Mouse (Mus musculus) neural tube, embryonic 11.5 days (tissue): ENCODE measurements around the gene Hacd4. TPM values are rescaled to one million over a fixed set of nuclear protein-coding genes. Genes with fewer than 3 reads are reported as not detected.

ENCODE experiments used
- ATAC-seq: fragments of 200-750 bp; cut with Nextera tagmentation; 2 replicates; pipeline ENCODE4 v1.8.0; 2017; ENCODE audit warnings: moderate number of reproducible peaks, mild to moderate bottlenecking, moderate TSS enrichment, moderate library complexity; ENCODE audit not compliant: insufficient read depth, low FRiP score, low TSS enrichment
- DNase-seq: peaks from one replicate; pipeline ENCODE4 v3.0.0-alpha.2; 2015; ENCODE audit warnings: low spot score
- H3K27ac ChIP-seq: fragments of 300-500 bp; sonication (generic); 2 replicates; pipeline ENCODE4 v1.5.1; 2014; ENCODE audit warnings: low read depth, mild to moderate bottlenecking, low read length
- H3K27me3 ChIP-seq: fragments of 300-500 bp; sonication (generic); 2 replicates; pipeline ENCODE4 v1.6.1; 2014; ENCODE audit warnings: mild to moderate bottlenecking, low read length, mixed read lengths; ENCODE audit not compliant: control insufficient read depth, insufficient read depth
- H3K36me3 ChIP-seq: fragments of 300-500 bp; sonication (generic); 2 replicates; pipeline ENCODE4 v1.6.1; 2014; ENCODE audit warnings: mild to moderate bottlenecking, low read length, moderate library complexity, mixed read lengths; ENCODE audit not compliant: control insufficient read depth, insufficient read depth
- H3K4me1 ChIP-seq: fragments of 300-500 bp; sonication (generic); 2 replicates; pipeline ENCODE4 v1.6.1; 2014; ENCODE audit warnings: low read length, mixed read lengths; ENCODE audit not compliant: control insufficient read depth, insufficient read depth
- H3K4me2 ChIP-seq: fragments of 300-500 bp; sonication (generic); 2 replicates; pipeline ENCODE4 v1.6.1; 2014; ENCODE audit warnings: low read depth, mild to moderate bottlenecking, moderate library complexity
- H3K4me3 ChIP-seq: fragments of 300-500 bp; sonication (generic); 2 replicates; pipeline ENCODE4 v1.5.1; 2014; ENCODE audit warnings: low read depth, low read length
- H3K9ac ChIP-seq: fragments of 300-500 bp; sonication (generic); 2 replicates; pipeline ENCODE4 v1.6.1; 2014; ENCODE audit warnings: mild to moderate bottlenecking, low read length
- H3K9me3 ChIP-seq: fragments of 300-500 bp; sonication (generic); 2 replicates; pipeline ENCODE4 v1.6.1; 2016; ENCODE audit warnings: low read length; ENCODE audit not compliant: control insufficient read depth
- WGBS: fragments of 180-500 bp; shearing (Covaris S2); extraction: QIAGEN DNeasy Blood & Tissue Kit; methylation state at CpG from one replicate; pipeline ENCODE4 v1.1.7; 2014; 5-methylcytosine and 5-hydroxymethylcytosine counted together
- polyA plus RNA-seq: library from polyadenylated mRNA; unstranded; fragments of >200 nt; fragmentation: Nextera tagmentation; extraction: Ambion mirVana; gene quantifications from 2 replicates; pipeline ENCODE4 v1.2.1, GENCODE M21; 2014

The Hacd4 gene
- polyA plus RNA-seq, 1 experiment from 2014 or later = 3.2 TPM

DNA sequence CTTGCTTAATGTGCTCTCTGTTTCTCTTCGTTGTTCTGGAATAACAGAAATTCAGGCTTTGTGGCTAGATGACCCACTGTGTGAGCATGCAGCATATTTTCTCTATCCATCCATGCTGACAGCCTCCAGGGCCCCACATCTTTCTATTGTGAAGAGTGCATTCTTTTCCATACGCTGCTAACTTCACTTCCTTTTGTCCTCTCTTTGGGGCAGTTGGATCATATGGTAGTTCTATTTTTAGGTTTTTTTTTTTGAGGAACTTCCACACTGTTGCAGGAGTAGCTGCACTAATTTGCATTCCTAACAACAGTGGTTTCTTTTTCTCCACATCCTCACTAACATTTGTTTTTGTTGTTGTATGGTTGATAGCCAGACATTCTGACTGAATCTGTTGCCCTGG is 23.7 kb downstream of the Hacd4 start:
- H3K36me3 ChIP-seq = no peaks in the 10 kb centered on the region
- ATAC-seq (no peak), DNase-seq (no peak)
- H3K27ac ChIP-seq = no peak overlapping the region
- no peaks in the 10 kb centered on the region for H3K4me1 ChIP-seq
- H3K4me3 ChIP-seq = no peak overlapping the region
- H3K4me2 ChIP-seq = no peak overlapping the region
- no peaks in the 10 kb centered on the region for H3K27me3 ChIP-seq
- 52% methylated on average over 2 of the region's 2 CpGs for WGBS
- no peaks in the 10 kb centered on the region for H3K9me3 ChIP-seq
- H3K9ac ChIP-seq = no peak overlapping the region

DNA sequence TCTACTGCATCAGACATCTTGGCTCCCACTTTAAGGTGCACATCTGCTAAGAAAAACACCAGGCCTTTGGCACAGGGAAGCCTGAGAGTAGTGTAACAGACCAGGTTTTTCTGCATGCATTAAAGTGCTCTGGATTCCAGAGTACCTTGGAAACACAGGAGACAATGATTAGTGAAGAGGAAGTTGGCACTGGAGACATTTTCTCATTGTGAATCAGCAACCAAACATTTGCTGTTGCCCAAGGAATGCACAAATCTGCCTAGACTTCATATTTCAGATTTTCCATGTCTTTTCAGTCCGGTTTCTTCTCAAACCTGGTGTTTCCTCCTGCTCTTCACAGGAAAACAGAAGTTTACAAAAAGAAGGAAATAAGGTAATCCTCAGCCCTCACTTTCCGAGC is 26.4 kb downstream of the Hacd4 start:
- ATAC-seq (no peak), DNase-seq (no peak)
- Histone ChIP-seq H3K27ac (no peak overlapping the region), H3K27me3 (no peaks in the 10 kb centered on the region), H3K9ac (no peak overlapping the region), H3K4me2 (no peak overlapping the region), H3K4me1 (no peaks in the 10 kb centered on the region), H3K9me3 (no peaks in the 10 kb centered on the region), H3K36me3 (no peaks in the 10 kb centered on the region), H3K4me3 (no peak overlapping the region)
- 90% methylated on average over 2 of the region's 2 CpGs for WGBS

DNA sequence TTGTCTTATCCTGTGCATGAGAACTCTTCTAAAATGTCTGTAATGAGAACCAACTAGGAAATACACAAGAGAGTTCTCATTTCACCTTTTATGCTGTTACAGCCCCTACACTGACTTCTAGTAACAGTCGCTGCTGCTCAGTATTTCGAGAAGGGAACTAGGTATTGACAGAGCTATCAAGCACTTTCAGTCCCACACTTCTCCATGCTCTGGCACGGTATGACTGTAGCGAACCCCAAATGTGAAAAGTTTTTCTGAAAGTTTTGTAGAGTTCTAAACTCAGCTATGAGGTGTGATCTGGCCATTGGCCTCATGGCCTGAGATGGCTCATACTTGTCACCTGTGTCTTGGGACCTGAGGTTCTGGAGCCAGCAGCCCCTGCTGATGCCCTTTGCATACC is 29.4 kb downstream of the Hacd4 start:
- DNase-seq (no peak), ATAC-seq (no peak)
- no peak overlapping the region for H3K9ac ChIP-seq
- no peak overlapping the region for H3K27ac ChIP-seq
- no peaks in the 10 kb centered on the region for H3K36me3 ChIP-seq
- no peak overlapping the region for H3K4me3 ChIP-seq
- H3K4me2 ChIP-seq = no peak overlapping the region
- 94% methylated on average over 4 of the region's 4 CpGs for WGBS
- H3K4me1 ChIP-seq = no peaks in the 10 kb centered on the region
- no peaks in the 10 kb centered on the region for H3K27me3 ChIP-seq
- no peaks in the 10 kb centered on the region for H3K9me3 ChIP-seq

DNA sequence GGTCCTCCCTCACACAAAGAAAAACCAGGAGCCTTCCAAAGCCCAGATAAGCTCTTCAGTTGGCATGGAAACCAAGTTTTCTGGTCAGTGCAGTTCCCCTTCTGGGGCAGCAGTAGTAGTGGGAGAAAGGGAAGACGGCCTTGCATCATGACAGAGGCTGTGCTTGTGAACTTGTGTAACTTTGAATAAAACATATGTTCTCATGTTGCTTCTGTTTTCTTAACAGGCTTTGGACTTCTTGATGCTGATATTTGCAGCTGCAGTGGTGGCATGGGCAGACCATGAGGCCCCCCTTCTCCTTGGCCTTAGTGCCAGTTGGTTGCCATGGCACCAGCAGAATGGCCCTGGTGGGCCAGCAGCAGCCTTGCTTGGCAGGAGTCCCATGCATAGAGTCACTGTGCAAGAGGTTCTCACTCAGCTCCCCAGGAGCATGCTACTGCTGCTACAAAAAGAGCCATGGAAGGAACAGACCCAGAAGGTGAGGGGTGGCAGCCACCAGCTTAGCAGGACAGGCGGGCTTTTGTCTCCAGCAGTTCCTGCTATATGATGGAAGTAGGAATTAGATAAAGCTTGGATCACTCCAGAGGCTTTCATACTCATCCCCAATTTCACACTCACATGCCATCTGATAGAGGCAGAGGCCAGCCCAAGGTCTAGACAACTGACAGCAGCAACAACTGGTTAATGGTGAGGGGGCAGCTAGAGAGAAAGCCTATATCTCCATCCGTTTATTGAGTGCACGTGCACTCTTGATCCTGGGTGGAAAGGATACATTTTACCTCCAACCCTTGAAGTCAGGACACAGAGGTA is 31.6 kb downstream of the Hacd4 start:
- no peak overlapping the region for H3K4me3 ChIP-seq
- H3K36me3 ChIP-seq = no peaks in the 10 kb centered on the region
- no peak overlapping the region for H3K9ac ChIP-seq
- 90% methylated on average over 4 of the region's 4 CpGs for WGBS
- no peak overlapping the region for H3K27ac ChIP-seq
- DNase-seq (no peak), ATAC-seq (peak; percentile 58; the same call in 1 of the 2 replicates)
- H3K27me3 ChIP-seq = no peaks in the 10 kb centered on the region
- no peak overlapping the region for H3K4me2 ChIP-seq
- no peaks in the 10 kb centered on the region for H3K9me3 ChIP-seq
- H3K4me1 ChIP-seq = no peaks in the 10 kb centered on the region

DNA sequence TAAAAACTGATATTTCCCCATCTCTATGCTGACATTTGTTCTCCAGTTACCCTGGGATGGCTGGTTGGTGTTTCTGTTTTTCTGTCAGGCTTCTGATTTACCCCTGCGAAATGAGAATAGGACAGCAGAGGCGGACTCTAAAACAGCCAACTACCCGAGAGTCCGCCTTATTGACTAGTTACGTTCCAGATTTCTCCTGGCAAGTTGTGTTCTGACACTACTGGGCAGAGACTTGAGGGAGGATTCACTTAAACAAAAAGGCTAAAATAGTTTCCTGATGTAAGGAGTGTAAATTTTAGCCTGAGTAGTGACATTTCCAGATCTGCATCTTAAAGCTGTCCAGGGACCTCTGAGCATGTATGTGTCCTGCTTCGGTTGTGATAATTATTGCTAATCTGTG is 35.8 kb downstream of the Hacd4 start:
- WGBS = 90% methylated on average over 6 of the region's 6 CpGs
- ATAC-seq (no peak), DNase-seq (no peak)
- H3K4me3 ChIP-seq = no peak overlapping the region
- H3K4me1 ChIP-seq = no peaks in the 10 kb centered on the region
- no peak overlapping the region for H3K4me2 ChIP-seq
- no peaks in the 10 kb centered on the region for H3K36me3 ChIP-seq
- no peaks in the 10 kb centered on the region for H3K9me3 ChIP-seq
- H3K27me3 ChIP-seq = no peaks in the 10 kb centered on the region
- no peak overlapping the region for H3K9ac ChIP-seq
- H3K27ac ChIP-seq = no peak overlapping the region

DNA sequence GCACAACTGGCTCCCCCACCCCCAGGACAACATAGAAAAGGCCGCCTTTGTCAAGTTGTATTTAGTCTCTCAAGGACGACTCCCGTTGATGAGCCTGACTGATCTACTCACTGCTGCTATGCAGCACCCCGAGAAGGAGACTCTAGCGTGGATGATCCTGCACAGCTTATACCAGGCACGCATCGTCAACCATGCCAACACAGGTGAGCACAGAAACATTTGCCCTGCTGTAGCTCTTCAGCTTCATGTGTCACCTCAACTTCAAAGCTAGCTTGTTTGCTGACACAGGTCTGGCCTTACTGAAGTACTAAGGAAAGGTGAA is 37.8 kb downstream of the Hacd4 start:
- no peaks in the 10 kb centered on the region for H3K9me3 ChIP-seq
- H3K4me2 ChIP-seq = no peak overlapping the region
- no peak overlapping the region for H3K4me3 ChIP-seq
- H3K9ac ChIP-seq = no peak overlapping the region
- no peaks in the 10 kb centered on the region for H3K27me3 ChIP-seq
- no peaks in the 10 kb centered on the region for H3K4me1 ChIP-seq
- DNase-seq (no peak), ATAC-seq (no peak)
- WGBS = 83% methylated on average over 7 of the region's 7 CpGs
- no peak overlapping the region for H3K27ac ChIP-seq
- no peaks in the 10 kb centered on the region for H3K36me3 ChIP-seq

DNA sequence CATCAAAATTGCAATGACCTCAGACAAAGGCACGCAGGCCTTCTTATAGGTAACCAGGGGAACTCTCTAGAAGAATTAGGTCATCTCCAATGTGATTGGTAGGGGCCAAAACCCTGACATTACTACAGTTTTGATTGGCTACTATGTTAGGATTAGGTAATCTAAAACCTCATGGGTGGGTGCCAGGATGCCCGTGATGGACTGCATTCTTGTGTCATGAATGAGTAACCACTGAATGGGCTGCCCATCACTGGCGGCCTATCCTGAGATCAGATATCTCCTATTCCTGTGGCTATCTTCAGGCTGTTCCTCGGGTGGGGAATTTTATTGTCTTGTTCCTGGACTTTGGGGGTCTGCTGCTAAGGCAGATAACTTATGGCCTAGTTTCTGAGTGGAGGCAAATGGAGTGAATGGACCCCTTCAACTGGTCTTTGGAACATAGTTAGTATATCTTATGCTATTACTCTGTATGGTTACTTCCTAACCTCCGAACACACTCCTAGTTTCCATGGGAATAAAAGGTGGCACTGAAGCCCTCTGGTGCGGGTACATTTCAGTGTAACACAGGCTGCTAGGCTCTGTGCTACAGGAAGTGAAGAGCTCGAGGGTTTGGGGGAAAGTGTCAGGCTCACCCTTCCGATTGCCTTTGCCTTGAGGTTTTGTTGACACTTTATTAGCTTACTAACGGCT is 38.3 kb downstream of the Hacd4 start:
- ATAC-seq (no peak), DNase-seq (no peak)
- Histone ChIP-seq H3K36me3 (no peaks in the 10 kb centered on the region), H3K27me3 (no peaks in the 10 kb centered on the region), H3K4me2 (no peak overlapping the region), H3K4me3 (no peak overlapping the region), H3K27ac (no peak overlapping the region), H3K9me3 (no peaks in the 10 kb centered on the region), H3K4me1 (no peaks in the 10 kb centered on the region), H3K9ac (no peak overlapping the region)
- 80% methylated on average over 9 of the region's 9 CpGs for WGBS

DNA sequence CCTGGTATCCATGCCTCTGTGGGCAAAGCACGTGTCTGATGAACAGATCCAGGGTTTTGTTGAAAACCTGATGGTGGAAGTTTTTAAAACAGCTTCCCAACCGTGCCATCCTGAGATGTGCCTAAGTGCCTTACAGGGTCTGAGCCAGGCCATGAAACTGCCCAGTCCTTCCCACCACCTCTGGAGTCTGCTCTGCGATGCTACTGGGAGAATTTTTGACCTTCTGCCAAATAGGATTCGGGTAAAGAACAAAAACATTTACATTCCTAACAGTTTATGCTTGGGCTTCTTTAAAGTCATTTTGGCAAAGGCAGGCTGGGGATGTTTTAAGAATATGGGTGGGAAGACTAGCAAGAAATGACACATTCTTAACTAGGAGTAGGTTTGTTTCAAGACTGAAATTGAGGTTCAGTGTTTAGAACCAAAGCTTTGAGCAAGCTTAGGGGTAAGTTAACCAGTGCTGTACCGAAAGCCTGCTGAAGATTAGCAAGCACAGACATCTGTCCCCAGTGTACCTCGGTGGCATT is 41.7 kb downstream of the Hacd4 start:
- ATAC-seq = no peak
- H3K27ac ChIP-seq = no peak overlapping the region
- no peaks in the 10 kb centered on the region for H3K27me3 ChIP-seq
- no peak overlapping the region for H3K4me3 ChIP-seq
- H3K9me3 ChIP-seq = no peaks in the 10 kb centered on the region
- no peak overlapping the region for H3K4me2 ChIP-seq
- H3K9ac ChIP-seq = no peak overlapping the region
- DNase-seq = no peak
- H3K36me3 ChIP-seq = no peaks in the 10 kb centered on the region
- WGBS = 83% methylated on average over 6 of the region's 6 CpGs
- H3K4me1 ChIP-seq = no peaks in the 10 kb centered on the region

DNA sequence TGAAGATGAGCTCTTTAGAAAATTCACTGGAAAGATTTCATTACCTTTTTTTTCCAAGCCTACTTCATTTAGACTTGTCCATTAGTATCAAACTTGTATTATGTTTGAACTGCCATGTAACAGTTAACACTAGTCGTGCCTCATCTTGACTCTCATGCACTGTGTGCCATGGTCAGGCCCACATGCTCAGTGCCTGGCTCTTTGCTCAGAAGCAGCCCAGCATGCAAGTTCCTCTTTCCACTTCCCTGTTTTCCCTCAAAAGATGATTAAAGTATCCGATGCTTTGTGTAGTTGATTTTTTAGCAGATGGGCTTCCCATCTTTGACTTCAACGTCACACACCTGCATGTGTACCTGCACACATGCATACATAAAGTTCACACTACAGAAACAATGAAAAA is 43.0 kb downstream of the Hacd4 start:
- no peak overlapping the region for H3K27ac ChIP-seq
- H3K27me3 ChIP-seq = no peaks in the 10 kb centered on the region
- H3K4me3 ChIP-seq = no peak overlapping the region
- ATAC-seq (no peak), DNase-seq (no peak)
- no peaks in the 10 kb centered on the region for H3K36me3 ChIP-seq
- no peak overlapping the region for H3K4me2 ChIP-seq
- H3K9me3 ChIP-seq = no peaks in the 10 kb centered on the region
- no peak overlapping the region for H3K9ac ChIP-seq
- H3K4me1 ChIP-seq = no peaks in the 10 kb centered on the region
- 96% methylated on average over 3 of the region's 3 CpGs for WGBS
